Mouse (Mus musculus): ENCODE data around the gene Ifnlr1.
"Not testable (repeated sequence)": the region's sequence is repeated elsewhere in the genome, so short reads cannot be mapped to it uniquely, and the experiment has no call there.

Ifnlr1 gene

GRCm38 (mm10) chr4:135685906-135686567 is at the start of gene Ifnlr1:
TSS of gene Ifnlr1 (plus strand) at chr4:135686287.
- DNase-seq (ENCODE audit: extremely low read depth, insufficient read length, low spot score): no peak

GRCm38 (mm10) chr4:135641302-135642079 is 44.6 kb upstream of the Ifnlr1 start:
- not testable (repeated sequence) for DNase-seq (ENCODE audit: extremely low read depth, insufficient read length, low spot score)

GRCm38 (mm10) chr4:135645022-135645637 is 41.0 kb upstream of the Ifnlr1 start:
- no peak for DNase-seq (ENCODE audit: extremely low read depth, insufficient read length, low spot score)

GRCm38 (mm10) chr4:135652966-135653607 is 33.0 kb upstream of the Ifnlr1 start:
- peak; percentile 19 for DNase-seq (ENCODE audit: extremely low read depth, insufficient read length, low spot score)

- no peak for DNase-seq (ENCODE audit: extremely low read depth, insufficient read length, low spot score)
These were observed 32.1 kb upstream of the Ifnlr1 start for GRCm38 (mm10) chr4:135653956-135654355.

- DNase-seq (ENCODE audit: extremely low read depth, insufficient read length, low spot score): no peak
These were observed 30.6 kb upstream of the Ifnlr1 start for GRCm38 (mm10) chr4:135655499-135655898.

GRCm38 (mm10) chr4:135656094-135656589 is 29.9 kb upstream of the Ifnlr1 start:
- DNase-seq (ENCODE audit: extremely low read depth, insufficient read length, low spot score): no peak

- DNase-seq (ENCODE audit: extremely low read depth, insufficient read length, low spot score): no peak
These were observed 27.6 kb upstream of the Ifnlr1 start for GRCm38 (mm10) chr4:135658484-135658883.

- no peak for DNase-seq (ENCODE audit: extremely low read depth, insufficient read length, low spot score)
These were observed 27.2 kb upstream of the Ifnlr1 start for GRCm38 (mm10) chr4:135658899-135659298.

GRCm38 (mm10) chr4:135661082-135661809 is 24.8 kb upstream of the Ifnlr1 start:
- no peak for DNase-seq (ENCODE audit: extremely low read depth, insufficient read length, low spot score)

- DNase-seq (ENCODE audit: extremely low read depth, insufficient read length, low spot score): no peak
These were observed 24.1 kb upstream of the Ifnlr1 start for GRCm38 (mm10) chr4:135661994-135662393.

GRCm38 (mm10) chr4:135664656-135665055 is 21.4 kb upstream of the Ifnlr1 start:
- no peak for DNase-seq (ENCODE audit: extremely low read depth, insufficient read length, low spot score)

- no peak for DNase-seq (ENCODE audit: extremely low read depth, insufficient read length, low spot score)
These were observed 19.7 kb upstream of the Ifnlr1 start for GRCm38 (mm10) chr4:135666192-135666975.

GRCm38 (mm10) chr4:135667266-135667844 is 18.7 kb upstream of the Ifnlr1 start:
- no peak for DNase-seq (ENCODE audit: extremely low read depth, insufficient read length, low spot score)

- no peak for DNase-seq (ENCODE audit: extremely low read depth, insufficient read length, low spot score)
These were observed 12.6 kb upstream of the Ifnlr1 start for GRCm38 (mm10) chr4:135673507-135673906.

GRCm38 (mm10) chr4:135674993-135675392 is 11.1 kb upstream of the Ifnlr1 start:
- DNase-seq (ENCODE audit: extremely low read depth, insufficient read length, low spot score): no peak

- DNase-seq (ENCODE audit: extremely low read depth, insufficient read length, low spot score): peak; percentile 35
These were observed 9.6 kb upstream of the Ifnlr1 start for GRCm38 (mm10) chr4:135676476-135676875.

GRCm38 (mm10) chr4:135679316-135679715 is 6.8 kb upstream of the Ifnlr1 start:
- no peak for DNase-seq (ENCODE audit: extremely low read depth, insufficient read length, low spot score)

GRCm38 (mm10) chr4:135681789-135682188 is 4.3 kb upstream of the Ifnlr1 start:
- no peak for DNase-seq (ENCODE audit: extremely low read depth, insufficient read length, low spot score)

All from 3134 (cell line).